Mouse (Mus musculus): Measurements from ENCODE around the gene Clrn2. TPM values are rescaled to one million over a fixed set of nuclear protein-coding genes. Genes with fewer than 3 reads are reported as not detected.

Gene Clrn2
- polyA plus RNA-seq, 1 experiment from 2014 or later: not detected

- Histone ChIP-seq H3K9me3 (replicated peaks; ENCODE audit: control insufficient read depth, low read length) (no peaks in the 10 kb centered on the region), H3K4me3 (ENCODE audit: low read depth, low read length) (no peak overlapping the region), H3K27ac (ENCODE audit: low read depth, low read length) (no peak overlapping the region), H3K4me1 (ENCODE audit: control insufficient read depth, insufficient read depth, low read length) (no peaks in the 10 kb centered on the region), H3K27me3 (ENCODE audit: control insufficient read depth, insufficient read depth, low read length) (no peaks in the 10 kb centered on the region), H3K4me2 (no peak overlapping the region), H3K36me3 (ENCODE audit: control insufficient read depth, insufficient read depth, low read length) (no peaks in the 10 kb centered on the region), H3K9ac (ENCODE audit: low read depth, low read length) (no peak overlapping the region)
- 42% methylated on average over 1 of the region's 1 CpGs for WGBS (ENCODE audit: insufficient replicate concordance)
- no peak for ATAC-seq (replicated peaks; ENCODE audit: insufficient number of reproducible peaks, low FRiP score, low TSS enrichment)
Observed at GRCm38 (mm10) chr5:45426416-45427034, 27.0 kb upstream of the Clrn2 start.

- no peaks in the 10 kb centered on the region for H3K27me3 ChIP-seq (ENCODE audit: control insufficient read depth, insufficient read depth, low read length)
- H3K4me1 ChIP-seq (ENCODE audit: control insufficient read depth, insufficient read depth, low read length): no peaks in the 10 kb centered on the region
- H3K4me2 ChIP-seq: no peak overlapping the region
- no peak for ATAC-seq (replicated peaks; ENCODE audit: insufficient number of reproducible peaks, low FRiP score, low TSS enrichment)
- H3K27ac ChIP-seq (ENCODE audit: low read depth, low read length): no peak overlapping the region
- H3K9ac ChIP-seq (ENCODE audit: low read depth, low read length): no peak overlapping the region
- no peak overlapping the region for H3K4me3 ChIP-seq (ENCODE audit: low read depth, low read length)
- no peaks in the 10 kb centered on the region for H3K9me3 ChIP-seq (replicated peaks; ENCODE audit: control insufficient read depth, low read length)
- H3K36me3 ChIP-seq (ENCODE audit: control insufficient read depth, insufficient read depth, low read length): no peaks in the 10 kb centered on the region
- WGBS (ENCODE audit: insufficient replicate concordance): 87% methylated on average over 7 of the region's 7 CpGs
Observed at GRCm38 (mm10) chr5:45427891-45428290, 25.7 kb upstream of the Clrn2 start.

- H3K36me3 ChIP-seq (ENCODE audit: control insufficient read depth, insufficient read depth, low read length): peaks cover 6% of the 10 kb centered on the region; the same call in 1 of the 2 replicates
- H3K9ac ChIP-seq (ENCODE audit: low read depth, low read length): no peak overlapping the region
- no peak for ATAC-seq (replicated peaks; ENCODE audit: insufficient number of reproducible peaks, low FRiP score, low TSS enrichment)
- H3K9me3 ChIP-seq (replicated peaks; ENCODE audit: control insufficient read depth, low read length): no peaks in the 10 kb centered on the region
- peaks cover 4% of the 10 kb centered on the region; the same call in 1 of the 2 replicates for H3K27me3 ChIP-seq (ENCODE audit: control insufficient read depth, insufficient read depth, low read length)
- no peak overlapping the region for H3K4me2 ChIP-seq
- H3K4me3 ChIP-seq (ENCODE audit: low read depth, low read length): no peak overlapping the region
- peaks cover 5% of the 10 kb centered on the region; the same call in 1 of the 2 replicates for H3K4me1 ChIP-seq (ENCODE audit: control insufficient read depth, insufficient read depth, low read length)
- 78% methylated on average over 14 of the region's 14 CpGs for WGBS (ENCODE audit: insufficient replicate concordance)
- no peak overlapping the region for H3K27ac ChIP-seq (ENCODE audit: low read depth, low read length)
Observed at GRCm38 (mm10) chr5:45435967-45436950, 17.3 kb upstream of the Clrn2 start.

GRCm38 (mm10) chr5:45437826-45438225 lies 15.7 kb upstream of the Clrn2 start:
- Histone ChIP-seq H3K27me3 (ENCODE audit: control insufficient read depth, insufficient read depth, low read length) (peaks cover 4% of the 10 kb centered on the region; the same call in 1 of the 2 replicates), H3K4me2 (no peak overlapping the region), H3K4me1 (ENCODE audit: control insufficient read depth, insufficient read depth, low read length) (peaks cover 5% of the 10 kb centered on the region; the same call in 1 of the 2 replicates), H3K36me3 (ENCODE audit: control insufficient read depth, insufficient read depth, low read length) (peaks cover 6% of the 10 kb centered on the region; the same call in 1 of the 2 replicates), H3K9ac (ENCODE audit: low read depth, low read length) (no peak overlapping the region), H3K9me3 (replicated peaks; ENCODE audit: control insufficient read depth, low read length) (no peaks in the 10 kb centered on the region), H3K27ac (ENCODE audit: low read depth, low read length) (no peak overlapping the region), H3K4me3 (ENCODE audit: low read depth, low read length) (no peak overlapping the region)
- WGBS (ENCODE audit: insufficient replicate concordance): 62% methylated on average over 4 of the region's 4 CpGs
- ATAC-seq (replicated peaks; ENCODE audit: insufficient number of reproducible peaks, low FRiP score, low TSS enrichment): no peak

GRCm38 (mm10) chr5:45438301-45438700 lies 15.2 kb upstream of the Clrn2 start:
- Histone ChIP-seq H3K9me3 (replicated peaks; ENCODE audit: control insufficient read depth, low read length) (no peaks in the 10 kb centered on the region), H3K36me3 (ENCODE audit: control insufficient read depth, insufficient read depth, low read length) (peaks cover 6% of the 10 kb centered on the region; the same call in 1 of the 2 replicates), H3K4me2 (no peak overlapping the region), H3K27ac (ENCODE audit: low read depth, low read length) (no peak overlapping the region), H3K27me3 (ENCODE audit: control insufficient read depth, insufficient read depth, low read length) (peaks cover 4% of the 10 kb centered on the region; the same call in 1 of the 2 replicates), H3K9ac (ENCODE audit: low read depth, low read length) (no peak overlapping the region), H3K4me1 (ENCODE audit: control insufficient read depth, insufficient read depth, low read length) (peaks cover 5% of the 10 kb centered on the region; the same call in 1 of the 2 replicates), H3K4me3 (ENCODE audit: low read depth, low read length) (no peak overlapping the region)
- no peak for ATAC-seq (replicated peaks; ENCODE audit: insufficient number of reproducible peaks, low FRiP score, low TSS enrichment)
- WGBS (ENCODE audit: insufficient replicate concordance): 81% methylated on average over 8 of the region's 8 CpGs

GRCm38 (mm10) chr5:45441124-45441523 lies 12.4 kb upstream of the Clrn2 start:
- no peak overlapping the region for H3K4me2 ChIP-seq
- no peak overlapping the region for H3K4me3 ChIP-seq (ENCODE audit: low read depth, low read length)
- no peak overlapping the region for H3K27ac ChIP-seq (ENCODE audit: low read depth, low read length)
- ATAC-seq (replicated peaks; ENCODE audit: insufficient number of reproducible peaks, low FRiP score, low TSS enrichment): no peak
- peaks cover 5% of the 10 kb centered on the region; the same call in 1 of the 2 replicates for H3K4me1 ChIP-seq (ENCODE audit: control insufficient read depth, insufficient read depth, low read length)
- 62% methylated on average over 3 of the region's 3 CpGs for WGBS (ENCODE audit: insufficient replicate concordance)
- no peaks in the 10 kb centered on the region for H3K9me3 ChIP-seq (replicated peaks; ENCODE audit: control insufficient read depth, low read length)
- H3K36me3 ChIP-seq (ENCODE audit: control insufficient read depth, insufficient read depth, low read length): 0 out of 2 replicates have a peak, but pooled peaks cover 3% of the 10 kb centered on the region
- peaks cover 4% of the 10 kb centered on the region; the same call in 1 of the 2 replicates for H3K27me3 ChIP-seq (ENCODE audit: control insufficient read depth, insufficient read depth, low read length)
- no peak overlapping the region for H3K9ac ChIP-seq (ENCODE audit: low read depth, low read length)

- ATAC-seq (replicated peaks; ENCODE audit: insufficient number of reproducible peaks, low FRiP score, low TSS enrichment): no peak
- H3K36me3 ChIP-seq (ENCODE audit: control insufficient read depth, insufficient read depth, low read length): 0 out of 2 replicates have a peak, but pooled peaks cover 3% of the 10 kb centered on the region
- no peak overlapping the region for H3K4me3 ChIP-seq (ENCODE audit: low read depth, low read length)
- 79% methylated on average over 3 of the region's 3 CpGs for WGBS (ENCODE audit: insufficient replicate concordance)
- H3K4me1 ChIP-seq (ENCODE audit: control insufficient read depth, insufficient read depth, low read length): peaks cover 5% of the 10 kb centered on the region; the same call in 1 of the 2 replicates
- no peak overlapping the region for H3K4me2 ChIP-seq
- no peaks in the 10 kb centered on the region for H3K9me3 ChIP-seq (replicated peaks; ENCODE audit: control insufficient read depth, low read length)
- peaks cover 4% of the 10 kb centered on the region; the same call in 1 of the 2 replicates for H3K27me3 ChIP-seq (ENCODE audit: control insufficient read depth, insufficient read depth, low read length)
- H3K9ac ChIP-seq (ENCODE audit: low read depth, low read length): no peak overlapping the region
- no peak overlapping the region for H3K27ac ChIP-seq (ENCODE audit: low read depth, low read length)
Observed at GRCm38 (mm10) chr5:45441745-45442144, 11.8 kb upstream of the Clrn2 start.

- H3K36me3 ChIP-seq (ENCODE audit: control insufficient read depth, insufficient read depth, low read length): no peaks in the 10 kb centered on the region
- no peak overlapping the region for H3K9ac ChIP-seq (ENCODE audit: low read depth, low read length)
- no peak for ATAC-seq (replicated peaks; ENCODE audit: insufficient number of reproducible peaks, low FRiP score, low TSS enrichment)
- no peaks in the 10 kb centered on the region for H3K9me3 ChIP-seq (replicated peaks; ENCODE audit: control insufficient read depth, low read length)
- no peaks in the 10 kb centered on the region for H3K27me3 ChIP-seq (ENCODE audit: control insufficient read depth, insufficient read depth, low read length)
- 87% methylated on average over 8 of the region's 8 CpGs for WGBS (ENCODE audit: insufficient replicate concordance)
- no peak overlapping the region for H3K27ac ChIP-seq (ENCODE audit: low read depth, low read length)
- no peak overlapping the region for H3K4me2 ChIP-seq
- no peak overlapping the region for H3K4me3 ChIP-seq (ENCODE audit: low read depth, low read length)
- peaks cover 7% of the 10 kb centered on the region for H3K4me1 ChIP-seq (ENCODE audit: control insufficient read depth, insufficient read depth, low read length)
Observed at GRCm38 (mm10) chr5:45444130-45444832, 9.3 kb upstream of the Clrn2 start.

Measured in heart, embryonic 11.5 days (tissue).